Comparison of ENCODE assay signal across 19 mouse cellular contexts in genomic region chr12:112917906-112918305, GRCm38 (mm10). TPM values are rescaled to one million over a fixed set of nuclear protein-coding genes. Genes with fewer than 3 reads are reported as not detected.
DNase-seq lines count a peak whose midpoint lies in the region; ATAC-seq lines count a peak whose summit lies in the region.
"Had no signal": no experiment of that assay in that cellular context is flagged by ENCODE, and none has a peak within 500 bp of the region (broad histone marks: within the 10 kb centered on the region; RNA-seq: fewer than 3 reads in every experiment).

No protein-coding gene starts in this region.

- peaks cover 26% of the 10 kb centered on the region for H3K4me1 ChIP-seq in heart, embryonic 11.5 days (ENCODE audit: control insufficient read depth, insufficient read depth, low read length)
- no peaks in the 10 kb centered on the region for H3K4me1 ChIP-seq in limb, embryonic 11.5 days (ENCODE audit: control insufficient read depth, insufficient read depth, low read length)
- peaks cover 49% of the 10 kb centered on the region for H3K4me1 ChIP-seq in limb, embryonic 10.5 days
- peaks cover 64% of the 10 kb centered on the region for H3K4me1 ChIP-seq in embryonic facial prominence, embryonic 10.5 days
- H3K4me1 ChIP-seq: liver, embryonic 12.5 days had no signal

- no peaks in the 10 kb centered on the region for H3K36me3 ChIP-seq in heart, embryonic 11.5 days (ENCODE audit: control insufficient read depth, insufficient read depth, low read length)
- no peaks in the 10 kb centered on the region for H3K36me3 ChIP-seq in limb, embryonic 11.5 days (ENCODE audit: control insufficient read depth, insufficient read depth, low read length)
- H3K36me3 ChIP-seq in limb, embryonic 10.5 days: peaks cover 3% of the 10 kb centered on the region; the same call in 1 of the 2 replicates
- peaks cover 35% of the 10 kb centered on the region for H3K36me3 ChIP-seq in embryonic facial prominence, embryonic 10.5 days (replicated peaks)
- H3K36me3 ChIP-seq: intestine, embryonic 15.5 days; liver, embryonic 12.5 days had no signal

- no peak overlapping the region for H3K27ac ChIP-seq in heart, embryonic 11.5 days (ENCODE audit: low read depth, low read length)
- H3K27ac ChIP-seq in limb, embryonic 11.5 days (replicated peaks; ENCODE audit: low read depth, low read length): no peak overlapping the region
- no peak overlapping the region for H3K27ac ChIP-seq in limb, embryonic 10.5 days
- 0 out of 2 replicates have a peak overlapping the region, but pooled peaks have one; percentile 20 for H3K27ac ChIP-seq in embryonic facial prominence, embryonic 10.5 days (replicated peaks)
- H3K27ac ChIP-seq: embryonic facial prominence, embryonic 13.5 days; forebrain, embryonic 10.5 days; intestine, embryonic 15.5 days; liver, embryonic 12.5 days; neural tube, embryonic 15.5 days; stomach, postnatal 0 days had no signal

- H3K4me2 ChIP-seq in heart, embryonic 11.5 days: no peak overlapping the region
- no peak overlapping the region for H3K4me2 ChIP-seq in limb, embryonic 11.5 days (ENCODE audit: low read depth, severe bottlenecking)
- H3K4me2 ChIP-seq: embryonic facial prominence, embryonic 13.5 days; intestine, embryonic 15.5 days; liver, embryonic 12.5 days; neural tube, embryonic 15.5 days had no signal

- no peak overlapping the region for H3K4me3 ChIP-seq in heart, embryonic 11.5 days (ENCODE audit: low read depth, low read length)
- no peak overlapping the region for H3K4me3 ChIP-seq in limb, embryonic 11.5 days (ENCODE audit: low read depth, low read length)
- no peak overlapping the region for H3K4me3 ChIP-seq in limb, embryonic 10.5 days
- H3K4me3 ChIP-seq in embryonic facial prominence, embryonic 10.5 days: no peak overlapping the region
- H3K4me3 ChIP-seq: embryonic facial prominence, embryonic 13.5 days; forebrain, embryonic 10.5 days; intestine, embryonic 15.5 days; liver, embryonic 12.5 days; neural tube, embryonic 15.5 days had no signal

- DNase-seq in heart, adult 8-10 months (ENCODE audit: low spot score): peak; percentile 53
- DNase-seq in limb, embryonic 11.5 days (ENCODE audit: low spot score): no peak
- no peak for DNase-seq in limb, embryonic 10.5 days (ENCODE audit: low spot score)
- DNase-seq in embryonic facial prominence, embryonic 10.5 days (ENCODE audit: low spot score): no peak
- DNase-seq in lung, postnatal 36 days: peak; percentile 40
- DNase-seq: adrenal gland, adult 8-10 months; cerebellum, postnatal 25 days; retina, postnatal 1 day; spleen, adult 18-20 months had no signal

- WGBS in heart, embryonic 11.5 days (ENCODE audit: insufficient replicate concordance): 46% methylated on average over 8 of the region's 8 CpGs
- WGBS in limb, embryonic 11.5 days: 45% methylated on average over 8 of the region's 8 CpGs
- WGBS in limb, embryonic 10.5 days: 46% methylated on average over 8 of the region's 8 CpGs
- 49% methylated on average over 8 of the region's 8 CpGs for WGBS in embryonic facial prominence, embryonic 10.5 days

- H3K27me3 ChIP-seq in heart, embryonic 11.5 days (ENCODE audit: control insufficient read depth, insufficient read depth, low read length): peaks cover 49% of the 10 kb centered on the region
- H3K27me3 ChIP-seq in limb, embryonic 11.5 days (ENCODE audit: control insufficient read depth, insufficient read depth, low read length): no peaks in the 10 kb centered on the region
- H3K27me3 ChIP-seq in limb, embryonic 10.5 days (ENCODE audit: low read depth, poor library complexity, severe bottlenecking): 0 out of 2 replicates have a peak, but pooled peaks cover 12% of the 10 kb centered on the region
- H3K27me3 ChIP-seq in embryonic facial prominence, embryonic 10.5 days (replicated peaks; ENCODE audit: low read depth, poor library complexity, severe bottlenecking): 0 out of 2 replicates have a peak, but pooled peaks cover 4% of the 10 kb centered on the region
- H3K27me3 ChIP-seq: embryonic facial prominence, embryonic 13.5 days; intestine, embryonic 15.5 days; neural tube, embryonic 15.5 days had no signal

- no peaks in the 10 kb centered on the region for H3K9me3 ChIP-seq in heart, embryonic 11.5 days (replicated peaks; ENCODE audit: control insufficient read depth, low read length)
- H3K9me3 ChIP-seq in limb, embryonic 11.5 days (ENCODE audit: control insufficient read depth, low read length): no peaks in the 10 kb centered on the region
- no peaks in the 10 kb centered on the region for H3K9me3 ChIP-seq in limb, embryonic 10.5 days (replicated peaks)
- H3K9me3 ChIP-seq in embryonic facial prominence, embryonic 10.5 days: no peaks in the 10 kb centered on the region
- H3K9me3 ChIP-seq: embryonic facial prominence, embryonic 13.5 days; forebrain, embryonic 10.5 days; intestine, embryonic 15.5 days; liver, embryonic 12.5 days; neural tube, embryonic 15.5 days had no signal

- H3K9ac ChIP-seq in heart, embryonic 11.5 days (ENCODE audit: low read depth, low read length): no peak overlapping the region
- H3K9ac ChIP-seq in limb, embryonic 11.5 days (ENCODE audit: low read length): peak overlapping the region; percentile 17; the same call in 1 of the 2 replicates
- H3K9ac ChIP-seq: embryonic facial prominence, embryonic 13.5 days; intestine, embryonic 15.5 days; liver, embryonic 12.5 days; neural tube, embryonic 15.5 days had no signal

- ATAC-seq in heart, embryonic 11.5 days (replicated peaks; ENCODE audit: insufficient number of reproducible peaks, low FRiP score, low TSS enrichment): no peak
- no peak for ATAC-seq in limb, embryonic 11.5 days (ENCODE audit: insufficient number of reproducible peaks, low FRiP score, low TSS enrichment, low read depth)
- no peak for ATAC-seq in frontal cortex, adult (ENCODE audit: low TSS enrichment)
- ATAC-seq: intestine, embryonic 15.5 days; liver, embryonic 12.5 days had no signal

RNA-seq across cellular contexts. Expression of gene Jag2, which starts 11.7 kb away (rescaled TPM):
- 10 to 100 TPM; 25.1 to 30.4 (median 29.8) TPM for total RNA-seq in heart, adult 8-10 months (2022)
- 1.5 and 2.2 TPM in 2 replicates for polyA plus RNA-seq in heart, embryonic 11.5 days (2014; fragmentation: Nextera tagmentation; extraction: Ambion mirVana)
- 4.0 and 4.7 TPM in 2 replicates for polyA plus RNA-seq in limb, embryonic 11.5 days (2014; fragmentation: Nextera tagmentation; extraction: Ambion mirVana)
- 3.5 and 4.5 TPM in 2 replicates for polyA plus RNA-seq in limb, embryonic 10.5 days (2016; fragmentation: Nextera tagmentation; extraction: Ambion mirVana)
- 4.8 and 5.3 TPM in 2 replicates for polyA plus RNA-seq in embryonic facial prominence, embryonic 10.5 days (2016; fragmentation: Nextera tagmentation; extraction: Ambion mirVana)

RNA-seq across cellular contexts. Expression of gene Nudt14, which starts 24.0 kb away (rescaled TPM):
- total RNA-seq in heart, adult 8-10 months (2022): 10 to 100 TPM in 1 of 4 experiments, 1 to 10 TPM in 3; 7.0 to 11.7 (median 8.5) TPM
- 44.2 and 50.7 TPM in 2 replicates for polyA plus RNA-seq in heart, embryonic 11.5 days (2014; fragmentation: Nextera tagmentation; extraction: Ambion mirVana)
- polyA plus RNA-seq in limb, embryonic 11.5 days (2014; fragmentation: Nextera tagmentation; extraction: Ambion mirVana): 87.9 and 90.1 TPM in 2 replicates
- polyA plus RNA-seq in limb, embryonic 10.5 days (2016; fragmentation: Nextera tagmentation; extraction: Ambion mirVana): 76.7 and 79.7 TPM in 2 replicates
- 78.1 and 83.8 TPM in 2 replicates for polyA plus RNA-seq in embryonic facial prominence, embryonic 10.5 days (2016; fragmentation: Nextera tagmentation; extraction: Ambion mirVana)

RNA-seq across cellular contexts. Expression of gene Gpr132, which starts 49.9 kb away (rescaled TPM):
- under 1 TPM; 0.25 to 0.52 (median 0.33) TPM for total RNA-seq in heart, adult 8-10 months (2022)
- polyA plus RNA-seq in heart, embryonic 11.5 days (2014; fragmentation: Nextera tagmentation; extraction: Ambion mirVana): 0.19 TPM in 1 of 2 replicates, not detected in the other
- polyA plus RNA-seq in limb, embryonic 11.5 days (2014; fragmentation: Nextera tagmentation; extraction: Ambion mirVana): not detected in 2 replicates
- 0.11 TPM in 1 of 2 replicates, not detected in the other for polyA plus RNA-seq in limb, embryonic 10.5 days (2016; fragmentation: Nextera tagmentation; extraction: Ambion mirVana)
- 0.30 TPM in 1 of 2 replicates, not detected in the other for polyA plus RNA-seq in embryonic facial prominence, embryonic 10.5 days (2016; fragmentation: Nextera tagmentation; extraction: Ambion mirVana)
- total RNA-seq: left cerebral cortex, postnatal 10 days had no signal
- polyA plus RNA-seq: embryonic facial prominence, embryonic 13.5 days; hindbrain, embryonic 11.5 days had no signal

RNA-seq across cellular contexts. Expression of gene Btbd6, which starts 58.4 kb away (rescaled TPM):
- total RNA-seq in heart, adult 8-10 months (2022): 10 to 100 TPM; 21.6 to 29.6 (median 26.3) TPM
- 18.9 and 22.5 TPM in 2 replicates for polyA plus RNA-seq in heart, embryonic 11.5 days (2014; fragmentation: Nextera tagmentation; extraction: Ambion mirVana)
- polyA plus RNA-seq in limb, embryonic 11.5 days (2014; fragmentation: Nextera tagmentation; extraction: Ambion mirVana): 26.4 and 27.4 TPM in 2 replicates
- 25.6 and 27.9 TPM in 2 replicates for polyA plus RNA-seq in limb, embryonic 10.5 days (2016; fragmentation: Nextera tagmentation; extraction: Ambion mirVana)
- polyA plus RNA-seq in embryonic facial prominence, embryonic 10.5 days (2016; fragmentation: Nextera tagmentation; extraction: Ambion mirVana): 22.3 and 23.0 TPM in 2 replicates

Comparison
In these comparisons a context has a peak if more than half of its experiments do, and no peak if none do; other contexts are left out.
1. DNase-seq: peak in heart, adult 8-10 months (single experiment) and lung, postnatal 36 days (single experiment); none in limb, embryonic 11.5 days (single experiment), limb, embryonic 10.5 days (single experiment) and embryonic facial prominence, embryonic 10.5 days (single experiment).